Mouse (Mus musculus) brown adipose tissue, adult 24 weeks (tissue): Measurements from ENCODE around the gene Tmeff1. TPM values are rescaled to one million over a fixed set of nuclear protein-coding genes. Genes with fewer than 3 reads are reported as not detected.

ENCODE experiments used
- H3K27ac ChIP-seq: fragments of 200-500 bp; replicated peaks from 2 replicates; pipeline ENCODE4 v1.5.1; 2012; ENCODE audit warnings: low read depth, mild to moderate bottlenecking, low read length
- H3K4me1 ChIP-seq: fragments of 200-500 bp; 2 replicates; pipeline ENCODE4 v1.6.1; 2012; ENCODE audit warnings: low read length, mixed read lengths; ENCODE audit not compliant: control insufficient read depth, insufficient read depth, insufficient read length
- H3K4me3 ChIP-seq: fragments of 200-500 bp; 2 replicates; pipeline ENCODE4 v1.5.1; 2012; ENCODE audit warnings: low read depth, mild to moderate bottlenecking, low read length, moderate library complexity; ENCODE audit not compliant: insufficient read depth
- polyA plus RNA-seq: library from polyadenylated mRNA; stranded (reverse); fragments of >200 nt; gene quantifications from 2 replicates; pipeline ENCODE4 v1.2.4, GENCODE M21; 2012; ENCODE audit not compliant: missing spikeins, insufficient read depth, insufficient read length

Gene Tmeff1
- polyA plus RNA-seq, 1 experiment, result 29.2 TPM

- peak overlapping the region; percentile 68 for H3K4me3 ChIP-seq
- 0 out of 2 replicates have a peak, but pooled peaks cover 3% of the 10 kb centered on the region for H3K4me1 ChIP-seq
- peak overlapping the region; percentile 66 for H3K27ac ChIP-seq
These were observed 496 bp downstream of the Tmeff1 start for GRCm38 (mm10) chr4:48585241-48586098.

- Histone ChIP-seq H3K4me3 (peak overlapping the region; percentile 68), H3K27ac (peak overlapping the region; percentile 66), H3K4me1 (0 out of 2 replicates have a peak, but pooled peaks cover under 1% of the 10 kb centered on the region)
These were observed 1.3 kb downstream of the Tmeff1 start for GRCm38 (mm10) chr4:48586099-48586821.

- Histone ChIP-seq H3K4me1 (no peaks in the 10 kb centered on the region), H3K27ac (no peak overlapping the region), H3K4me3 (no peak overlapping the region)
These were observed 2.6 kb downstream of the Tmeff1 start for GRCm38 (mm10) chr4:48587526-48587925.

GRCm38 (mm10) chr4:48588576-48588975, 3.6 kb downstream of the Tmeff1 start:
- Histone ChIP-seq H3K4me3 (no peak overlapping the region), H3K4me1 (no peaks in the 10 kb centered on the region), H3K27ac (no peak overlapping the region)

- H3K27ac ChIP-seq, result no peak overlapping the region
- no peaks in the 10 kb centered on the region for H3K4me1 ChIP-seq
- H3K4me3 ChIP-seq, result no peak overlapping the region
These were observed 5.9 kb downstream of the Tmeff1 start for GRCm38 (mm10) chr4:48590862-48591261.

- H3K27ac ChIP-seq, result no peak overlapping the region
- H3K4me3 ChIP-seq, result no peak overlapping the region
- no peaks in the 10 kb centered on the region for H3K4me1 ChIP-seq
These were observed 6.4 kb downstream of the Tmeff1 start for GRCm38 (mm10) chr4:48591390-48591789.

- Histone ChIP-seq H3K4me1 (no peaks in the 10 kb centered on the region), H3K4me3 (no peak overlapping the region), H3K27ac (no peak overlapping the region)
These were observed 7.4 kb downstream of the Tmeff1 start for GRCm38 (mm10) chr4:48592328-48592727.

- Histone ChIP-seq H3K4me3 (no peak overlapping the region), H3K27ac (no peak overlapping the region), H3K4me1 (no peaks in the 10 kb centered on the region)
These were observed 7.9 kb downstream of the Tmeff1 start for GRCm38 (mm10) chr4:48592844-48593243.

GRCm38 (mm10) chr4:48596111-48596510, 11.1 kb downstream of the Tmeff1 start:
- no peaks in the 10 kb centered on the region for H3K4me1 ChIP-seq
- no peak overlapping the region for H3K27ac ChIP-seq
- H3K4me3 ChIP-seq, result no peak overlapping the region

GRCm38 (mm10) chr4:48605650-48606049, 20.7 kb downstream of the Tmeff1 start:
- H3K27ac ChIP-seq, result no peak overlapping the region
- H3K4me1 ChIP-seq, result no peaks in the 10 kb centered on the region
- no peak overlapping the region for H3K4me3 ChIP-seq

GRCm38 (mm10) chr4:48609485-48609884, 24.5 kb downstream of the Tmeff1 start:
- no peak overlapping the region for H3K4me3 ChIP-seq
- no peak overlapping the region for H3K27ac ChIP-seq
- no peaks in the 10 kb centered on the region for H3K4me1 ChIP-seq

- Histone ChIP-seq H3K4me3 (no peak overlapping the region), H3K4me1 (no peaks in the 10 kb centered on the region), H3K27ac (no peak overlapping the region)
These were observed 25.3 kb downstream of the Tmeff1 start for GRCm38 (mm10) chr4:48610251-48610650.

- H3K4me3 ChIP-seq, result no peak overlapping the region
- no peaks in the 10 kb centered on the region for H3K4me1 ChIP-seq
- no peak overlapping the region for H3K27ac ChIP-seq
These were observed 30.5 kb downstream of the Tmeff1 start for GRCm38 (mm10) chr4:48615483-48615882.

- no peak overlapping the region for H3K27ac ChIP-seq
- H3K4me1 ChIP-seq, result no peaks in the 10 kb centered on the region
These were observed 32.2 kb downstream of the Tmeff1 start for GRCm38 (mm10) chr4:48617201-48617600.

GRCm38 (mm10) chr4:48620121-48620520, 35.1 kb downstream of the Tmeff1 start:
- no peak overlapping the region for H3K4me3 ChIP-seq
- no peaks in the 10 kb centered on the region for H3K4me1 ChIP-seq

More at GRCm38 (mm10) chr4:48617201-48617600, 32.2 kb downstream of the Tmeff1 start:
- no peak overlapping the region for H3K4me3 ChIP-seq

More at GRCm38 (mm10) chr4:48620121-48620520, 35.1 kb downstream of the Tmeff1 start:
- no peak overlapping the region for H3K27ac ChIP-seq
